Mouse (Mus musculus): ENCODE results near the gene Trak2. TPM values are rescaled to one million over a fixed set of nuclear protein-coding genes. Genes with fewer than 3 reads are reported as not detected.
"Not testable (repeated sequence)": the region's sequence is repeated elsewhere in the genome, so short reads cannot be mapped to it uniquely, and the experiment has no call there.

Gene Trak2
- total RNA-seq, 2 experiments from 2014 or later = 123 TPM

DNA sequence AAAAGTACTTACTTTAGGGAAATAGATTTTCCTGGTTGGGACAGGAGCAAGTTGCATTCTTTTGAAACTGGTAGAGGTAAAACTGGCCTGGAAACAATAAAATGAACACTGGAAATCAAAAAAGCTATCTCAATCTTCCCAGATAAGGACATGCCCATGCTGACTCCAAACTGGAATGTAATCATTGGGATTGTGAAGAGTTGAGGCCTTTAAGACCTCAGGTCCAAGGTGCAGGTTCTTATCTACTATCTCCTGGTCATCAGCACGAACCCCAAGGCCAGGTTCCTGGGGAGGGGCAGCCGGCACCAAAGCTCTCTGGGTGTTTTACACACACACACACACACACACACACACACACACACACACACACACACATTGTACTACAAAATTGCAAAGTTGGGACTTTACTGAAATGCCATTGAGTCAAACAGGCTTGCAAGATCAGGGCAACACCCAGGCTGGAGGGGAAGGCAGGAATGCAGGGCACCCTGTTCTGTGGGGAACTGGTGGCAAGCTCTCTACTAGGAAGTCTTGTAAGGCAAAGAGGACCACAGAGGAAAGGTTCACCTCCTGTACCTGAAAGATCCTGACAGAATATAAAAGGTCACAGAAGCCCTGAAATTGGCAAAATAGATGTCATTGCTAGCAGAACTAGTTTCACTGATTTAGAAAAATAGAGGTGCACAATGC is 81.6 kb downstream of the Trak2 start:
- not testable (repeated sequence) for DNase-seq (ENCODE audit: low spot score in 2 of 2)

DNA sequence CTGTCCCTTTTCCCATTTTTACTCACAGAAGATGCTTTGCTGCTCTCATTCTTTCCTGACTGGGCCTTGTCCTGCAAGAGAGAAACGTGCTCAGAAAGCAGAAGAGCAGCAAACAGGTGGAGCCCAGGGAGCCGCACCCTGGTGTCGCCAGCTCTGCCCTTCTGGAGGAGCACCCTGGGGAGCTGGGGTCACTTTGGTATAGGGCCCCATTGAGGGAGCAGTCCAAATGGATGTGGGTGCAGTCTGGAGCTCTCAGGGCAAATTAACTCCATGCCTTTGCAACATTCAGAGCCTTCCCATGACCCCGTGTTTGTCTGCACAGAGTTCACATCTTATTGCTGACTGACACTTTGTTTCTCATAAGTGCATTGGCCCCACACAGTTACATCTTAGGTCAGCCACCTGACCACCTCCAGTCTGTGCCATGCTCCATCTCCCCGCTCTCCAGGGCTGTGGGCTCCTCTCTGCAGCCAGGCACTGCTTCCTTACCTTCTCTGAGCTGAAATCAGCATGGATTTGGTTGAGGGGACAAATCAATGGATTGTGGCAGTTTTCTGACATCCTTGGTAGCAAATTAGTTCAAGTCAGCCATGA is 82.4 kb downstream of the Trak2 start:
- not testable (repeated sequence) for DNase-seq (ENCODE audit: low spot score in 2 of 2)

DNA sequence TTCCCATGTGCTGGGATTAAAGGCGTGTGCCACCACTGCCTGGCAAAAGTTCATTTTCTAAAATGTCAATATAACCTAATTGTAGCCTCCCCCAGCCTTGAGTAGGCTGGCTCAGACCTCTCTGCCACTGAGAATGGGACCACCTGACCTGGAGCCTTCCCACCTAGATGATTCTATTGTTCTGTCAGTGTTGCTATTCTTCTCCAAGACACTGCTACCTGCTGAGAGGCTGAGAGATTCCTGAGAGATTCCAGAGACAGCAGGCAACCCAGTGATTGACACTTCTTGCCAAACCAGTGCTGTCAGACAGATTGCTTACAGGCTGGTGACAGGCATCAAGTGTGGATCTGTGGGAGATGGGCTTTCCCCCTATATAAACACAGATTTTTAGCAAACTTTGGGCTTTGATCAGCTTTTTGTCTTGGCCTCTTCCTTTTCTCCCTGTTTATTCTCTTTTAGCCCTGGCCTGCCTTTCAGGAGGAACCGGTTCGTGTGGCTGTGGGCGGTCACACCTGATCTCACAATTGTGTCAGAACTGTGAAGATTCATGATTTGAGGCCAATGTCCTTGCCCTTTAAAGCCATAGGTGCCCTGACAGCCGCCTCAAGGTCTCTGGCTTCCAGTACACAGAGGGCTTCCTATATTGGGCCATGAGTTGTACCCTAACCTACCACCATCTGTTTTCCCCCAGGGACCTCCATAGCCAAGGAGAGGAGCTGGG is 83.2 kb downstream of the Trak2 start:
- no peak for DNase-seq (ENCODE audit: low spot score in 2 of 2)

DNA sequence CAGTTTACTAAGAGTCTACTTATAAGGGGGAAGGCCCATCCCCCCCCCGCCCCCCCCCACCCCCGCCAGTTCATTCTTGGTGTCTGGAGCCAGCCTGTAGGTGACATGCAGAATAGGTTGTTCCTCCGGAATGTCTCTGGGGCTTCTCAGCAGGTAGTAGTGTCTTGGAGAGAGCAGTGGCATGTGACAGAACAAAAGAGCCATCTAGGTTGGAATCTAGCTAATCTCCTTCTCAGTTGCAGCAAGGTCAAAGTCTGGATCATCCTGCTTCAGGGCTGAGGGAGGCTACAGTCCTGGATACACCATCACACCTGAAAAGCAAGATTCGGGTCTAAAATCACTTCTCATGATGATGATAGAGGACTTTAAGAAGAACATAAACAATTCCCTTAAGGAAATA is 87.6 kb downstream of the Trak2 start:
- DNase-seq (ENCODE audit: low spot score in 2 of 2) = no peak

DNA sequence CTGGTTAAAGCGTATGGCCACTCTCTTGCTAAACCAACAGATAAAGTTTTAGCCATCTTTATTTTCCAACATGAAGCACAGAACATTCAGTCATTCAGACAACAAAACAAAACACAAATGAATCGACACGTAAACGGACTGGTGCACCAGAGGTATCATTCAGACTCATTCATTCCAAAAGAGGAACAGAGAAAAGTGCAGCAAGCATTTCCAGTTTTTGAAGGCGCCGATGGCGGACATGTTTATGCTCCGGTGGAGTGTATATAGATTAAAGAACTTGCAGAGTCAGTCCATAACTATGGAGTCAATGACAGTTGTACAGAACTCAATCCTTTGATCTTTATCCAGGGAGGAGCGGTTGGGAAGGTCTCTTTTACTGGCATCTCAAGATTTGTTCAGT is 90.0 kb downstream of the Trak2 start:
- DNase-seq (ENCODE audit: low spot score in 2 of 2) = not testable (repeated sequence)

DNA sequence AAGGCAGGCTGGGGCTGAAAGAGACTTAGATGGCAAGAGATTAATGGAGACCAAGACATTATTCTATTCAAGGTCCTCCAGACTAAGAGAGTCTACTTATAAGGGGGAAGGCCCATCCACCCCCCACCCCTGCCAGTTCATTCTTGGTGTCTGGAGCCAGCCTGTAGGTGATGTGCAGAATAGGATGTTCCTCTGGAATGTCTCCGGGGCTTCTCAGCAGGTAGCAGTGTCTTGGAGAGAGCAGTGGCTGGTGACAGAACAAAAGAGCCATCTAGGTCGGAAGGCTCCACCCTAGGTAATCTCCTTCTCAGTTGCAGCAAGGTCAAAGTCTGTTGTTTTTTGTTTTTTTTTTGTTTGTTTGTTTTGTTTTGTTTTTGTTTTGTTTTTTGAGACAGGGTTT is 93.9 kb downstream of the Trak2 start:
- DNase-seq (ENCODE audit: low spot score in 2 of 2) = not testable (repeated sequence)

DNA sequence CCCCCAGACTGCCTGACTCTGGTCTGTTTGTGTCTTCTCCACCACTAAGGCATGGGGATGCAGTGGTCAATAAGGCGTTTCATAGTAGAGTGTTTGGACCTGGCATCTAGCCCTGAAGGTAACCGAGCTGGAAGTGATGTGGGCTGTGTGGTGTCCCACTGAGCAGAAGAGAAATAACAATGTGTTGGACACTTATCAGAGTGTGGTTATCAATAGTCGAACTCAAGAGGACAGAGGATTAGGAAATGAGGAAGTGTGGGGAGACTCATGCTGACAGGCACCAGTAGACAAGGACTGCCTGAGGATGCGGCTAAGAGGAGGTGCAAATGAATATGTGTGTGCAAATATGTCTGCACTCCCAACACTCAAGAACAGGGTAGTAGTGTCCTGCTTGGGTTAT is 96.7 kb downstream of the Trak2 start:
- DNase-seq (ENCODE audit: low spot score in 2 of 2) = not testable (repeated sequence)

DNA sequence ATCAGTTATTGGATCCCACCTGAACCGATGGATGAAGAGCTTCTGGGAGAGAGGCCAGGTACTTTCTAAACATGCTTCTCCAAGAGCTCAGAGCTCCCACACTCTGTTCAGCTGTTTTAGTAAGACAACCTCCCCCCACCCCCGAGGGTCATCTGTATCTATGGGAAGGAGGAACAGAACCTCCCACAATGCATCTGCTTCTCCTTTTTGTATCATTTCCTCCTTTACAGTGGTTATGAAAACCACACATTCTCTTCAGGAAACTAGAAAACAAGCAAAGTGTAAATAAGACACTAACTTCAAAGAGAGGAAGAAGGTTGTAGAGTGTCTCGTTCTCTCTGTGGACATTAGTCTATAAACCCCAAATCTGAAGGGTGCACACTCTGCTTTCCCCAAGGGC is 112.6 kb downstream of the Trak2 start:
- DNase-seq (ENCODE audit: low spot score in 2 of 2) = not testable (repeated sequence)

DNA sequence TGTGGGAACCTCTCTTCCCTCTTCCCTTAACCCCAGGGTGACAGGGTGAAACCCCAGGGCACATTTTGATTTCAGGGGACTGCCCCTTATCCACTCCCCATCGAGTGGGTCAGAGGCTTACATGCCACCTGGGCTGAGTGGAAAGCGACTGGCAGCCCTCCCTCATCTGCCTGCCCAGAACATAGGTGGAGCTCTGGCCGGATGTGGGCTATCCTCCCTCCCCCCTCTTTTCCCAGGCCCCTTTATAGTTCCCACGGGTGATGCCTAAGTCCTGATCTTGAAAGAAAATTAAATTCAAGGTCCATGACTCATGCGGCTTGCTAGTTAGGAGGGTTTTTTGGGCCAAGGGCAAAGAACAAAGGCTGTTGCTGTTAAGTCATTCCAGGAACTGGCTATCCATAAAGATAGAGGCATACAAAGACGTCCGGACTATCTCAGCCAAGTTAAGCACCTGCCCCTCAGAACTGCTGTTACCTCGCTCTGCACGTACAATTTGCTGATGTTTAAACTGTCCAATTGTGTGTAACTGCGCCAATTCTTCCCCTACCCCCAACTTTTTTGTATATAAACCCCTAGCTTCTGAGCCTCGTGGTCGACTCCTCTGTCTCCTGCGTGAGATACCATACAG is 113.4 kb downstream of the Trak2 start:
- DNase-seq (ENCODE audit: low spot score in 2 of 2) = not testable (repeated sequence)

DNA sequence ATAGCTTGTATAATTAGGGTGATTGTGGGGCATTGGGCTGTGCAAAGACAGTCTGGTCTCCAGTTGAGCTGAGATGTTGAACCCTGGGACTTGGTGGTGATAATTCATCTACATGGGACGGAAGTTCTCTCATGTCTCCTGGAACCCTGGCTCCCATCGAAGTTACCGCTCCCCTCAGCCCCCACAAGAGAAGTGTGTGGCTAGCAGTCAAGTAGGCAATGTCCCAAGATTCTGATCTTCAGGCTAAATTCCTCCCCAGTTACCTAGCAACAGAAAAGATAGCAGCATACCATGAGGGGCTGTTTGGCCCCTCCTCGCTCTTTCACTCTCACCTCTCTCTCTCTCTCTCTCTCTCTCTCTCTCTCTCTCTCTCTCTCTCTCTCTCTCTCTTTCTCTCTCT is 114.1 kb downstream of the Trak2 start:
- DNase-seq (ENCODE audit: low spot score in 2 of 2) = not testable (repeated sequence)

DNA sequence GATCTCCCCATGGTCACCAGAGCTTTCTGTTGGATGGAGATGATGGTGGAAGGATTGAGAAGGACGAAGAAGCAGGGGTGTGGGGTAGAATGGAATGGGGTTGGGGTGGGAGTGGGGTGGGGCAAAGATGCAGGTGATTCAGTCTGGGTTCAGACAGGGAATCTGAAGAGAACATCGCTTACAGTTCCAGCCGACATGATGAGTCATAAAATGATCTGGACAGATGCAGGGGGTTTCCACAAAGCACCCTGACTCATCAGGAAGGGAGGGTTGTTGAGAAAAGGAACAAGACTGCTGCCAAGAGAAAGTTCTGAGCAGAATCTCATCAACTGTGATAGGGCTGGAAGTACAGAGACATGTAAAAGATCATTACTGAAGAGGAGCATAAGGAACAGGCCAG is 116.4 kb downstream of the Trak2 start:
- DNase-seq (ENCODE audit: low spot score in 2 of 2) = not testable (repeated sequence)

Other genes with a start within 250 kb of the Trak2 start
- gene Casp8, start 178.1 kb downstream of the Trak2 start, total RNA-seq (2021) = 1 to 10 TPM; 2.5 TPM
- gene Stradb, start 92 bp upstream of the Trak2 start, total RNA-seq (2021) = 10 to 100 TPM; 53.8 to 54.6 TPM
- not detected for gene C2cd6, start 121.5 kb upstream of the Trak2 start, total RNA-seq (2021)
- gene Tmem237, start 147.0 kb upstream of the Trak2 start, total RNA-seq (2021) = 10 to 100 TPM; 29.4 to 30.9 TPM
- gene Mpp4, start 190.0 kb upstream of the Trak2 start, total RNA-seq (2021) = 1 to 10 TPM in 1 of 2 experiments, under 1 TPM in 1; 0.98 to 1.3 TPM

Measured in left cerebral cortex, adult 18-20 months (tissue).